21 mouse cellular contexts compared by ENCODE assay signal in genomic region chr2:57916375-57917023, GRCm38 (mm10).
DNase-seq lines count a peak whose midpoint lies in the region; ATAC-seq lines count a peak whose summit lies in the region.
"Had no signal": no experiment of that assay in that cellular context is flagged by ENCODE, and none has a peak within 500 bp of the region (broad histone marks: within the 10 kb centered on the region; RNA-seq: fewer than 3 reads in every experiment).

No protein-coding gene starts in this region.

- no peak for ATAC-seq in embryonic facial prominence, embryonic 14.5 days (ENCODE audit: low read depth)
- peak; percentile 91 for ATAC-seq in forebrain, embryonic 15.5 days (replicated peaks)
- ATAC-seq: intestine, postnatal 0 days had no signal

- H3K4me1 ChIP-seq in embryonic facial prominence, embryonic 14.5 days (ENCODE audit: control insufficient read depth, insufficient read depth, low read length): no peaks in the 10 kb centered on the region
- 0 out of 2 replicates have a peak, but pooled peaks cover 2% of the 10 kb centered on the region for H3K4me1 ChIP-seq in embryonic facial prominence, embryonic 10.5 days
- H3K4me1 ChIP-seq in forebrain, embryonic 15.5 days: peaks cover 10% of the 10 kb centered on the region
- H3K4me1 ChIP-seq: embryonic facial prominence, embryonic 12.5 days; limb, embryonic 13.5 days; liver, embryonic 13.5 days had no signal

- no peak overlapping the region for H3K4me2 ChIP-seq in embryonic facial prominence, embryonic 14.5 days (ENCODE audit: low read depth, low read length)
- no peak overlapping the region for H3K4me2 ChIP-seq in forebrain, embryonic 15.5 days (replicated peaks)
- H3K4me2 ChIP-seq: embryonic facial prominence, embryonic 12.5 days; limb, embryonic 13.5 days; liver, embryonic 13.5 days; lung, embryonic 14.5 days had no signal

- intact Hi-C loops in left cerebral cortex, postnatal 4 days (cut with DNase I): loop anchor here (5.0 to 10.0 kb wide), 2 partner anchors 212 to 1799 kb away; no protein-coding TSS in a partner anchor
- intact Hi-C loops in left cerebral cortex, postnatal 36 days (cut with DNase I): loop anchor here (10.0 kb wide), 1 partner anchor 212 kb away; no protein-coding TSS in a partner anchor

- H3K9ac ChIP-seq in embryonic facial prominence, embryonic 14.5 days (ENCODE audit: low read depth, low read length): no peak overlapping the region
- H3K9ac ChIP-seq in forebrain, embryonic 15.5 days (replicated peaks): no peak overlapping the region
- H3K9ac ChIP-seq: embryonic facial prominence, embryonic 12.5 days; limb, embryonic 13.5 days; liver, embryonic 13.5 days; lung, embryonic 14.5 days had no signal

- peak; percentile 23 for DNase-seq in embryonic facial prominence, embryonic 14.5 days (ENCODE audit: low spot score)
- no peak for DNase-seq in embryonic facial prominence, embryonic 10.5 days (ENCODE audit: low spot score)
- peak; percentile 49 for DNase-seq in left cerebral cortex, postnatal 4 days
- DNase-seq in left cerebral cortex, postnatal 36 days (ENCODE audit: low spot score in 2 of 2): no peak
- peak; percentile 95 for DNase-seq in Muller cell, postnatal 12 days (ENCODE audit: inconsistent ontology term)
- DNase-seq in heart, adult 11 months: no peak
- no peak for DNase-seq in frontal cortex, postnatal 10 days (ENCODE audit: low spot score in 2 of 2)
- DNase-seq: adrenal gland, postnatal 25 days; cerebellum, adult 18-20 months; gastrocnemius, postnatal 25 days; liver, embryonic 13.5 days; lung, embryonic 14.5 days; lung, postnatal 36 days; right cerebral cortex, postnatal 14 days; spleen, adult 18-20 months; thymus, adult 2 months had no signal

- H3K27ac ChIP-seq in embryonic facial prominence, embryonic 14.5 days (replicated peaks; ENCODE audit: low read depth, low read length): no peak overlapping the region
- H3K27ac ChIP-seq in embryonic facial prominence, embryonic 10.5 days (replicated peaks): no peak overlapping the region
- H3K27ac ChIP-seq in forebrain, embryonic 15.5 days (replicated peaks): no peak overlapping the region
- H3K27ac ChIP-seq: embryonic facial prominence, embryonic 12.5 days; limb, embryonic 13.5 days; liver, embryonic 13.5 days had no signal

- no peak overlapping the region for H3K4me3 ChIP-seq in embryonic facial prominence, embryonic 14.5 days (ENCODE audit: low read depth, low read length)
- H3K4me3 ChIP-seq in embryonic facial prominence, embryonic 10.5 days: no peak overlapping the region
- no peak overlapping the region for H3K4me3 ChIP-seq in forebrain, embryonic 15.5 days
- H3K4me3 ChIP-seq: embryonic facial prominence, embryonic 12.5 days; limb, embryonic 13.5 days; liver, embryonic 13.5 days had no signal

- H3K9me3 ChIP-seq in embryonic facial prominence, embryonic 14.5 days (ENCODE audit: control insufficient read depth, low read length): no peaks in the 10 kb centered on the region
- H3K9me3 ChIP-seq in embryonic facial prominence, embryonic 10.5 days: no peaks in the 10 kb centered on the region
- H3K9me3 ChIP-seq in forebrain, embryonic 15.5 days: no peaks in the 10 kb centered on the region
- H3K9me3 ChIP-seq: embryonic facial prominence, embryonic 12.5 days; G1E; limb, embryonic 13.5 days; liver, embryonic 13.5 days had no signal

- no peaks in the 10 kb centered on the region for H3K36me3 ChIP-seq in embryonic facial prominence, embryonic 14.5 days (ENCODE audit: control insufficient read depth, insufficient read depth, low read length)
- no peaks in the 10 kb centered on the region for H3K36me3 ChIP-seq in embryonic facial prominence, embryonic 10.5 days (replicated peaks)
- no peaks in the 10 kb centered on the region for H3K36me3 ChIP-seq in forebrain, embryonic 15.5 days
- H3K36me3 ChIP-seq: embryonic facial prominence, embryonic 12.5 days; G1E; limb, embryonic 13.5 days; liver, embryonic 13.5 days had no signal

- H3K27me3 ChIP-seq in embryonic facial prominence, embryonic 14.5 days (replicated peaks; ENCODE audit: control insufficient read depth, insufficient read depth, low read length): no peaks in the 10 kb centered on the region
- H3K27me3 ChIP-seq in embryonic facial prominence, embryonic 10.5 days (replicated peaks; ENCODE audit: low read depth, poor library complexity, severe bottlenecking): no peaks in the 10 kb centered on the region
- no peaks in the 10 kb centered on the region for H3K27me3 ChIP-seq in forebrain, embryonic 15.5 days
- H3K27me3 ChIP-seq: embryonic facial prominence, embryonic 12.5 days; limb, embryonic 13.5 days; liver, embryonic 13.5 days had no signal

- 75% methylated on average over 15 of the region's 15 CpGs for whole genome bisulfite sequencing in embryonic facial prominence, embryonic 14.5 days
- 90% methylated on average over 15 of the region's 15 CpGs for WGBS in embryonic facial prominence, embryonic 10.5 days
- WGBS in forebrain, embryonic 15.5 days: 23% methylated on average over 15 of the region's 15 CpGs

Comparison
In these comparisons a context has a peak if more than half of its experiments do, and no peak if none do; other contexts are left out.
1. DNase-seq: peak in embryonic facial prominence, embryonic 14.5 days (single experiment), left cerebral cortex, postnatal 4 days (single experiment) and Muller cell, postnatal 12 days (single experiment); none in embryonic facial prominence, embryonic 10.5 days (single experiment), left cerebral cortex, postnatal 36 days (0 of 2), heart, adult 11 months (single experiment) and frontal cortex, postnatal 10 days (0 of 2).